Mouse (Mus musculus) C2C12 (cell line): ENCODE results near the gene Ccdc141.

Experiments
- CEBPB ChIP-seq: IDR thresholded peaks from one replicate; pipeline ENCODE4 v1.6.1; 2011; ENCODE audit warnings: low read depth, mild to moderate bottlenecking, control low read depth, moderate library complexity
- CTCF ChIP-seq: IDR thresholded peaks from one replicate; pipeline ENCODE4 v1.5.1; 2011; ENCODE audit not compliant: control insufficient read depth, insufficient read depth, insufficient read length
- MAX ChIP-seq: IDR thresholded peaks from one replicate; pipeline ENCODE4 v1.6.1; 2011; ENCODE audit warnings: mild to moderate bottlenecking, control low read depth
- MYOD1 ChIP-seq: IDR thresholded peaks from one replicate; pipeline ENCODE4 v1.6.1; 2011; ENCODE audit warnings: low read depth; ENCODE audit not compliant: control insufficient read depth, insufficient read length

GRCm38 (mm10) chr2:77172241-77172671 is 1.8 kb upstream of the Ccdc141 start:
- TF ChIP-seq CTCF (no peak), CEBPB (no peak), MYOD1 (no peak), MAX (no peak)
